20 mouse cellular contexts compared by ENCODE assay signal in the genomic region with DNA sequence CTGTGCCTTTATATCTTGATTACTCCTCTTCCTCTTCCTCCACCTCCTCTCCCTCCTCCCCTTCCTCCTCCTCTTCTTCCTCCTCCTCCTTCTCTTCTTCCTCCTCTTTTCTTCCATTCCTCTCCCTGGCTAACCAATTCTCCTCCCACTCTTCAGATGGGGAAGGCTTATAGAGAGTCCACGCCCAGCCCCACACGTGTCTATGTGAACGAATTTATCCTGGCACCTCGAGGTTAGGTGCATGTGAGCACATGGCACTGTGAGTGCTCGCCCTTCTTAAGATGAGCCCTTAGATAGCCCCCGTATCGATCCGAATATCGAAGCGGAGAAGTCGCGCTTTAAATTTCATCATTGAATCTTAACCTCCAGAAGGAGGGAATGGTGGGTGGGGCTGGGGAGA.
DNase-seq lines count a peak whose midpoint lies in the region; ATAC-seq and TF ChIP-seq lines count a peak whose summit lies in the region.
"Had no signal": no experiment of that assay in that cellular context is flagged by ENCODE, and none has a peak within 500 bp of the region (broad histone marks: within the 10 kb centered on the region; RNA-seq: fewer than 3 reads in every experiment).

No protein-coding gene starts in this region.

- no peak overlapping the region for H3K4me2 ChIP-seq in hindbrain, embryonic 11.5 days (replicated peaks; ENCODE audit: low read depth, low read length)
- no peak overlapping the region for H3K4me2 ChIP-seq in hindbrain, postnatal 0 days (ENCODE audit: low read depth, low read length)
- no peak overlapping the region for H3K4me2 ChIP-seq in neural tube, embryonic 11.5 days (ENCODE audit: low read depth)
- H3K4me2 ChIP-seq in hindbrain, embryonic 12.5 days (replicated peaks): no peak overlapping the region
- H3K4me2 ChIP-seq: liver, embryonic 13.5 days; neural tube, embryonic 12.5 days had no signal

- ATAC-seq in hindbrain, embryonic 11.5 days (ENCODE audit: low FRiP score): no peak
- ATAC-seq in hindbrain, postnatal 0 days: no peak
- ATAC-seq in neural tube, embryonic 11.5 days (ENCODE audit: insufficient read depth, low FRiP score, low TSS enrichment): no peak
- peak; percentile 56 for ATAC-seq in hindbrain, embryonic 12.5 days (ENCODE audit: low FRiP score)

- H3K27ac ChIP-seq in hindbrain, embryonic 11.5 days (ENCODE audit: low read depth, low read length): peak overlapping the region; percentile 58
- H3K27ac ChIP-seq in hindbrain, postnatal 0 days: no peak overlapping the region
- H3K27ac ChIP-seq in neural tube, embryonic 11.5 days (ENCODE audit: low read depth, low read length): no peak overlapping the region
- H3K27ac ChIP-seq in hindbrain, embryonic 12.5 days: peak overlapping the region; percentile 23; the same call in 1 of the 2 replicates
- H3K27ac ChIP-seq: liver, embryonic 13.5 days; neural tube, embryonic 12.5 days had no signal

- TF ChIP-seq CTCF in hindbrain, postnatal 0 days (IDR thresholded peaks at IDR 0.05; ENCODE audit: low read depth): no peak

- H3K9ac ChIP-seq in hindbrain, embryonic 11.5 days (ENCODE audit: low read depth, low read length): no peak overlapping the region
- H3K9ac ChIP-seq in hindbrain, postnatal 0 days (replicated peaks; ENCODE audit: low read length): no peak overlapping the region
- H3K9ac ChIP-seq in neural tube, embryonic 11.5 days (ENCODE audit: low read length): no peak overlapping the region
- no peak overlapping the region for H3K9ac ChIP-seq in hindbrain, embryonic 12.5 days
- H3K9ac ChIP-seq: liver, embryonic 13.5 days; neural tube, embryonic 12.5 days had no signal

- H3K4me3 ChIP-seq in hindbrain, embryonic 11.5 days (ENCODE audit: low read depth, low read length): no peak overlapping the region
- H3K4me3 ChIP-seq in hindbrain, postnatal 0 days (ENCODE audit: low read length): no peak overlapping the region
- H3K4me3 ChIP-seq in neural tube, embryonic 11.5 days (ENCODE audit: low read depth, low read length): no peak overlapping the region
- no peak overlapping the region for H3K4me3 ChIP-seq in hindbrain, embryonic 12.5 days
- H3K4me3 ChIP-seq: liver, embryonic 13.5 days; neural tube, embryonic 12.5 days had no signal

- DNase-seq in hindbrain, embryonic 11.5 days (ENCODE audit: low spot score): no peak
- no peak for DNase-seq in hindbrain, postnatal 0 days (ENCODE audit: low spot score)
- DNase-seq in neural tube, embryonic 11.5 days (ENCODE audit: low spot score): peak; percentile 29
- no peak for DNase-seq in neural tube, embryonic 10.5 days (ENCODE audit: extremely low spot score, low spot score)
- no peak for DNase-seq in yolk sac, embryonic 10.5 days (ENCODE audit: low spot score)
- DNase-seq in gastrocnemius, adult 18-20 months (ENCODE audit: low spot score): no peak
- DNase-seq: adrenal gland, adult 2 months; cerebellum, adult 18-20 months; cerebellum, postnatal 14 days; kidney, adult 18-20 months; kidney, postnatal 4 days; layer of hippocampus, adult 9-11 months; liver, embryonic 13.5 days; lung, adult 2 months; lung, postnatal 14 days; right cerebral cortex, postnatal 4 days; thymus, adult 18-20 months; thymus, postnatal 4 days had no signal

- WGBS in hindbrain, embryonic 11.5 days: 84% methylated on average over 12 of the region's 12 CpGs
- 72% methylated on average over 12 of the region's 12 CpGs for WGBS in hindbrain, postnatal 0 days
- 90% methylated on average over 12 of the region's 12 CpGs for WGBS in neural tube, embryonic 11.5 days
- 82% methylated on average over 12 of the region's 12 CpGs for WGBS in hindbrain, embryonic 12.5 days

- H3K36me3 ChIP-seq in hindbrain, embryonic 11.5 days (ENCODE audit: control insufficient read depth, insufficient read depth, low read length): no peaks in the 10 kb centered on the region
- H3K36me3 ChIP-seq in hindbrain, postnatal 0 days (ENCODE audit: insufficient read depth, low read length): no peaks in the 10 kb centered on the region
- H3K36me3 ChIP-seq in neural tube, embryonic 11.5 days (ENCODE audit: control insufficient read depth, insufficient read depth, low read length): no peaks in the 10 kb centered on the region
- H3K36me3 ChIP-seq in hindbrain, embryonic 12.5 days: no peaks in the 10 kb centered on the region
- H3K36me3 ChIP-seq: liver, embryonic 13.5 days; neural tube, embryonic 12.5 days had no signal

- H3K9me3 ChIP-seq in hindbrain, embryonic 11.5 days (ENCODE audit: control insufficient read depth, low read length): no peaks in the 10 kb centered on the region
- no peaks in the 10 kb centered on the region for H3K9me3 ChIP-seq in hindbrain, postnatal 0 days (ENCODE audit: low read length)
- H3K9me3 ChIP-seq in neural tube, embryonic 11.5 days (ENCODE audit: control insufficient read depth, low read length): no peaks in the 10 kb centered on the region
- H3K9me3 ChIP-seq in hindbrain, embryonic 12.5 days (replicated peaks): no peaks in the 10 kb centered on the region
- H3K9me3 ChIP-seq: liver, embryonic 13.5 days; neural tube, embryonic 12.5 days had no signal

- H3K27me3 ChIP-seq in hindbrain, embryonic 11.5 days (ENCODE audit: control insufficient read depth, insufficient read depth, low read length): peaks cover 10% of the 10 kb centered on the region
- no peaks in the 10 kb centered on the region; the same call in 1 of the 2 replicates for H3K27me3 ChIP-seq in hindbrain, postnatal 0 days (ENCODE audit: insufficient read depth, low read length)
- H3K27me3 ChIP-seq in neural tube, embryonic 11.5 days (ENCODE audit: control insufficient read depth, insufficient read depth, low read length): no peaks in the 10 kb centered on the region
- peaks cover 41% of the 10 kb centered on the region for H3K27me3 ChIP-seq in hindbrain, embryonic 12.5 days
- H3K27me3 ChIP-seq: liver, embryonic 13.5 days had no signal

- H3K4me1 ChIP-seq in hindbrain, embryonic 11.5 days (replicated peaks; ENCODE audit: control insufficient read depth, insufficient read depth, low read length): 0 out of 2 replicates have a peak, but pooled peaks cover 2% of the 10 kb centered on the region
- no peaks in the 10 kb centered on the region for H3K4me1 ChIP-seq in hindbrain, postnatal 0 days (ENCODE audit: insufficient read depth, low read length)
- H3K4me1 ChIP-seq in neural tube, embryonic 11.5 days (ENCODE audit: control insufficient read depth, insufficient read depth, low read length): peaks cover 2% of the 10 kb centered on the region; the same call in 1 of the 2 replicates
- peaks cover 21% of the 10 kb centered on the region for H3K4me1 ChIP-seq in hindbrain, embryonic 12.5 days
- H3K4me1 ChIP-seq: liver, embryonic 13.5 days had no signal

Comparison
In these comparisons a context has a peak if more than half of its experiments do, and no peak if none do; other contexts are left out.
1. H3K27ac ChIP-seq: peak in hindbrain, embryonic 11.5 days (single experiment) and hindbrain, embryonic 12.5 days (single experiment); none in hindbrain, postnatal 0 days (single experiment) and neural tube, embryonic 11.5 days (single experiment).